Mouse (Mus musculus): ENCODE measurements at regions not wholly inside any gene's neighbourhood (a gene's known extent, or its start where the extent isn't known, plus 50 kb on each side); places are given as distances from the start of the nearest gene placed in this dataset.

DNA sequence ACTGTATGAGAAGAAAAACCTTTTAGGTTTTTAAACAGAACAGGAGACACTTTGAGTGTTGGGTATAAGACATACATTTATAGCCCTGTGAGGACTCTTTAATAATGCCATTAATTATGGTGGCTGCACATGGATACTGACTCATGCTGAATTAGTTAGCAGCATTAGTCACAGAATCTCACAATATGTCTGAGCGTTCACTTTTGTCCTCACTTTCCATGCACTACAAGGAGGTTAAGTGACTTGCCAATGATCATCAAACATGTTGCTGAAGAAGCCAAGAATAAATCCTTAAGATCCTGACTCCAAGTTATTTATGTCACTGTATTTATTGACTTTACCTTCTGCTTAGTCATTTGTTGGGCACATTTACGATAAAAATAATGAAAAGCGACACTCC, 105.6 kb upstream of the Atxn7l3b start:
- DNase-seq (ENCODE audit: low spot score in 2 of 2) = peak; percentile 5 to 8

DNA sequence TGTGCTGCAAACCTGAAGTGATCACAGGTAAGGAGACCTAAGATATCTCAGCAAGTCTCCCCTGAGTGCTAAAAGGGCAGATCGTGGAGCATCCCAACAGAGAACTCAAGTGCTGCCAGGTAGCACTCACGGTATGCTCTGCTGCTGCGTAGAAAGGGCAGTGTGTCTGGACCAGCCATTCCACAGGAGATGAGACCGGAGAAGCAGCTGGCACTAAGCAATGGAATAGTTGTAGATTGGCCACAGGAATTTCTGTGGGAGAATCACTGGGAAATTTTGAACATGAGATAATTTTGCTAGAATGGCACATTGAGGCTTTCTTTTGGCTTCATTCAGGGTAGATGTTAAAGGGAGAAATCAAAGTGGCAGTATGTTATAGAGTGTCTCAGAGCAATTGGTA, 104.1 kb upstream of the Atxn7l3b start:
- DNase-seq (ENCODE audit: low spot score in 2 of 2) = no peak

DNA sequence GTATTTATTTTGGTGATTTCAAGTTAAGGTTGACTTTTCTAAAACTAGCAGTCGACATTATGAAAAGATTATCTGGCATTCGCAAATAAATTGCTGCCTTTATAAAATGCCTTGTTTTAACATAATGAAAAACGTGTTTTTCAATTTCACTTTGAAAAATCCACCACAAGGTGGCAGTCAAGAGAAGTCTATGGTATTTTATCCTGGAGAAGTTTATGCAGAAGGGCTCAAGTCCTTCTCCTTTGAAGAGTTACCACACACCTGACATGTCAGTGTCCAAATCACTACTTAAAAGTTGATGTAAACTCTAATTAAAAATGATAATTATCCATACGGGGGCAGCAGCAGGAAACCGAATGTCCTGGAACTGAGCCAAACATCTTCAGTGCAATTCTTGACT, 98.5 kb upstream of the Atxn7l3b start:
- DNase-seq (ENCODE audit: low spot score in 2 of 2) = peak; percentile 18 to 55

DNA sequence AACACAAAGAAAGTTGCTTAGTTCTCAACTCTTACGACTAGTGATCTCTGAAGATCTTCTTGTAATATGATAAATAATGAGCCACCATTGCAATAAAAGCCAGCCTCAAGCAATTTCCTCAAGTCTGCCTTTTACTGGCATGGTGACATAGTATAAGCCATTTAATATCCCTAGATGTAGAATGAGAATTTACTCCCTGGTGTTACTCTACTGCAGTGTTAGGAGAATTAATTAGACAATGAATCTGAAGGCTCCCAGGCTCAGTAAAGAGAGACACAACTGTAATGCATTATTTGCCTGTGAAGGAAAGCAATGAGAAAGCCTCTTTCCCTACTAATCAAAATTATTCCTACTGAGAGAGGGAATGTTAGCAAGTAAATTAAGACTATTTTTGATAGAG, 95.8 kb upstream of the Atxn7l3b start:
- no peak for DNase-seq (ENCODE audit: low spot score in 2 of 2)

DNA sequence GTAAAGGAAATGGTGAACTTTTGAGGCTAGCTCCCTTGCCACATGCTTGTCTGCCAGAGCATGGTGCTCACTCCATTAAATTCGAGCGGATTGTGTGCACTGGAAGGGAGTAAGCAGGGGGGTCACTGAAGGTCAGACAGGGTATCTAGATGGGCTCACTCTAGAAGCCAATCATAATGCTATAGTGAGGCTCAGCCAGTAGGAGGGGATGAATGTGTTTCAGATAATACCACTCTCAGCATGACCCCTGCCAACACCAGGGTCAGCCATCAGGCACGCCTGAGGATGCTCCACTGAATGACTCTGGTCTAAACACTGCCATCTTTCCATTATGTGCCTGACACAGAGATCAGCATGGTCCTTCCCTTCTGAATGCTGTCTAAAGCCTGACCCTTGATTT, 80.3 kb upstream of the Atxn7l3b start:
- DNase-seq (ENCODE audit: low spot score in 2 of 2) = no peak

DNA sequence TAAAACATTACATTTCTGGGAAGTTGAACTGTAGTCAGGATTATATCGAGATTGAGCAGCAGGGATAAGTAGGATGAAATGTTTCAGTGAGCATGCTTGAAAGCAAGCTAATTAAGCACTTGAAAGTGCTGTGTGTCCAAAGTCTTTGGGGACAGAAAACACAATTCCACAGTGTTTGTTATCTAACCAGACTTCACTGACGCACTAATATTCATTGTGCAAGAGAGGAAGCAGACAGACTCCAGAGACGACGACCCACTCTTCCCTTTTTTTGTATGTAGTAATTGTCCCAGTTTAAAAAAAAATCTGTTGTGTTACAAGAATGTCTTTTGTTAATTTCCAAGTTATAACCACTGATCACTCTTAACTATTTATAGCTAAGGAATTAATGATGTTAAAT, 61.9 kb upstream of the Atxn7l3b start:
- no peak for DNase-seq (ENCODE audit: low spot score in 2 of 2)

DNA sequence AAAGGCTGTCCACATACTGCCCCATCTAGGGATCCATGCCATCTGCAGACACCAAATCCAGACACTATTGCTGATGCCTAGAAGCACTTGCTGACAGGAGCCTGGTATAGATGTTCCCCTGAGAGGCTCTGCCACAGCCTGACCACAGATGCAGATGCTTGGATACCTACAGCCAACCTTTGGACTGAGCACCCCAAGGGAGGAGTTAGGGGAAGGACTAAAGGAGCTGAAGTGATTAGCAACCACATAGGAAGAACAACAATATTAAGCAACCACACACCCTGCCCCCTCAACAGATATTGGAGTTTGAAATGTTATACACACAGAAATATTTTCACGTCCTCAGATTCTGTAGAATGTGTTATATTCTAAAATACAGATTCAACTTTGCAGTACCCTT, 53.9 kb upstream of the Atxn7l3b start:
- DNase-seq (ENCODE audit: low spot score in 2 of 2) = no peak

Data from right cerebral cortex, adult 2 months (tissue).